Mouse (Mus musculus) heart, adult 2 months (tissue): Measurements from ENCODE around the gene H2-Q2.

Source experiments
- CTCF ChIP-seq: fragments of 200-600 bp; IDR thresholded peaks from 2 replicates; pipeline ENCODE4 v1.8.1; 2022; ENCODE audit warnings: antibody characterized with exemption, mild to moderate bottlenecking, moderate library complexity
- POLR2A ChIP-seq: fragments of 200-500 bp; IDR thresholded peaks from 2 replicates; pipeline ENCODE4 v1.6.1; 2011; ENCODE audit warnings: mild to moderate bottlenecking, low read depth, low read length, control low read depth; ENCODE audit not compliant: insufficient read depth

DNA sequence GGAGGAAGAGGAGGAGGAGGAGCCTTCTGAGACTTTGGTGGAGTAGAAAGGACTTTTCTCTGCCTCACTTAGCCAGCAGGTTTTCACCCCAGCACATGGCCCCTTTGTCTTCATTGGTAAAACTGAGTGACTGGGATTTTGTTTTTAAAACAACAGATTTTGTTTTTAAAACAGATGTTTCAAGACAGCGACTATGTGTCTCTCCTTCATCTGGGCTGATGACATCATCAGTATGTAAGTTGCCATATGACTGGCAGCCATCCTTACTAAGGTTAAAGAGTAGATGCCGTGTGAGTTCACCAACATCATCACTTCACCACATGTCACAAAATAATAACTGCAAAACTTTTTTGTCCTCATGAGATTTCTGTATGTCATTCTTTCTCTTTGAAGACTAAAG, 12.0 kb downstream of the H2-Q2 start:
- no peak for TF ChIP-seq CTCF
- TF ChIP-seq POLR2A: no peak
